Mouse (Mus musculus) bone marrow macrophage, adult 2 months (primary cell): ENCODE measurements around the gene Tnfsf14.

ENCODE experiments used
- CTCF ChIP-seq: IDR thresholded peaks from 2 replicates; pipeline ENCODE4 v1.5.1; 2012; ENCODE audit warnings: low read depth, mild to moderate bottlenecking, low read length, moderate library complexity
- POLR2A ChIP-seq: IDR thresholded peaks from 2 replicates; pipeline ENCODE4 v1.6.1; 2012; ENCODE audit warnings: mild to moderate bottlenecking, low read depth, low read length, borderline replicate concordance

GRCm38 (mm10) chr17:57173351-57173750 is 20.6 kb downstream of the Tnfsf14 start:
- TF ChIP-seq CTCF (no peak), POLR2A (no peak)
